Mouse (Mus musculus): ENCODE data around the gene Tpra1.
A peak's percentile ranks its signal among the peaks of the same experiment; 100 is the strongest.

The Tpra1 gene

DNA sequence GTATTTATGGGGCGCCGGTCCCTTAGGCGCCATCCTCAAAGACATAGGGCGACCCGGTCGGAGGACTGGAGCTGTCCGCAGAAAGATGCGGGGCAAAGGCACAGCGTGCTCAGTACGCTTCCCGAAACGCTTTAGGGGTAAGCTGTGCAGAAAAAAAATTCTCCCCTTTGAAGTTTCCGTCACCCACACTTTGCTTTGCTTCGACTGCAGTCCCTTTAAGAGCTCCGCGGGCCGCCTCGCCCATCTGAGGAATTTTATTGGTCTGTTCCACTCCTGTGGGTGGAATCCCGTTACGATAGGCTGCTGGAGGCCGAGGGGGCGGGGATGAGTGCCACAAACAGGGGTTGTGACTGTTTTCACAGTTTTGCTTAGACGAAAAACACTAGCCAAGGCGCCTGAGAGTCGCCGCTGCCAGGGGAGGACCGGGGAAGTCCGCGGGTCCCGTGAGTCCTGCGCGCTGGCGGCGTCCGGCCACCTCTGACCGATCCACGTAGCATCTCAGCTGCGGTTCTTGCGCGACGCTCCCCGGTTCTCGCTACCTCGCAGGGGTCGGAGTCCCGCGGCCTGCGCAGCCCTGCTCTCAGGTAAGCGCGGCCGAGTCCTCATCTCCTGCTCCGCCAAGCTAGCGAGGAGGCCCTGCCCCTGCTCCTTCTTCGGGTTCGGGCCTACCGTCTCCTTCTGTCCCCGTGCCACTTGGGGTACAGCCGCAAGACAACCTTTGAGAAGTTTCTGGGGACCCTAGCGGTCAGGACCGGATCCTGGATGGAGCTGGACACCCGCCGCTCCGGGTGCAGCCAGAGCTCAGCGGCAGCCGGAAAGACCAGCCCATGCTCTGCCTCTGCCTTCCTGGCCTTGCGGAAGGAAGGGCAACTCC is at the start of gene Tpra1:
Tpra1 (plus strand) TSS at position 305 of the 874 bp plus-strand sequence.
- DNase-seq: peak; percentile 97

DNA sequence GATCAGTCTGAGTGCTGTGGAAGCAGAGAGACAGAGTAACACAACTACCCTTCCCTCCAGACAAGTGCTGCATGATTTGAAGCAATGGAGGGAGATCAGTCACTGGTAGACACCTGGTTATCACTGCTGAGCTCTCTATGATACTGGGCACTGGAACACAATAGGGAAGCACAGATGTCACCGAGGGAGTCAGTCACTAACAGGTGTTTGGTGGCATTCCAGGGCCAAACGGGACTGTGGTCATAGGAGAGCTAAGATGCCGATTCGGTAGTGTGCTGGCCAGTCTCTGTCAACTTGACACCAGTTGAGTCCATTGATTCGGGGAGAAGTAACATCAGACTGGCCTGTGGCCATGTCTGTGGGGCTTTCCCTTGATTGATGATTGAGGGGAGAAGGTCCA is 47.5 kb upstream of the Tpra1 start:
- DNase-seq: no peak

DNA sequence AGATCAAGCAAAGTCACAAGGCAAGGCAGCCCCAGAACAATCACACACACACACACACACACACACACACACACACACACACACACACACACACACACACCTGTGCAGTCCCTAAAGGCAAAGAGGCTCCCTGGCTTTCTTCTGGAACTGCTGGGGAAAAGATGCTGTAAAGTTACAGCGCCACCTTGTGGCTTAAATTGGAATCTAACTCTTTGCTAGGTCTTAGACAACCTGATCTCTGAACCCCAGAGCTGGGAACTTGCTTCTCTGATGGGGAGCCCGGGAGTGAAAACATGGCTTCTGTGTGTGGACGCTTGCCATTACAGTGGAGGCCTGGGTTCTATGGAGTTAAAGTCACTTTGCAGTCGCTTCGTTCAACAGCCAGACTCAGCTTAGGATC is 46.4 kb upstream of the Tpra1 start:
- DNase-seq: peak; percentile 79

DNA sequence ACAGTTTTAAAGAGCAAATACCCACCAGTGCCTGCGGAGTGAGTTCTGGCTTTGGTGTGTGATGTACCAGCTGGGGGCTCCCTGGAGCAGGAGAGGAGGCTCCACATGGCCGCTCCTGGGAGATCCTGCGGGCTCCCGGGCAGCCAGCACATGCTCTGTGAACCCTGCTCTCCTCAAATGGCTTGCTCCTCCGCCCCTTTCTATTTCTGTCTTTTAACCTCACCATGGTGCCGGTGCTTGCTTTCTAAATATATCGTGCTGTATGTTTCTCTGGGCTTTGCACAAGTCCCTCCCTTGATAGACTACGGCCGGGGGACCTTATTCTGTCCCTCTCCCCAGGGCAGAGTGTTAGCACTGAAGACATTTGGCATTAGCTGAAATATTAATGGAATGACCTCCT is 44.8 kb upstream of the Tpra1 start:
- peak; percentile 72 for DNase-seq

DNA sequence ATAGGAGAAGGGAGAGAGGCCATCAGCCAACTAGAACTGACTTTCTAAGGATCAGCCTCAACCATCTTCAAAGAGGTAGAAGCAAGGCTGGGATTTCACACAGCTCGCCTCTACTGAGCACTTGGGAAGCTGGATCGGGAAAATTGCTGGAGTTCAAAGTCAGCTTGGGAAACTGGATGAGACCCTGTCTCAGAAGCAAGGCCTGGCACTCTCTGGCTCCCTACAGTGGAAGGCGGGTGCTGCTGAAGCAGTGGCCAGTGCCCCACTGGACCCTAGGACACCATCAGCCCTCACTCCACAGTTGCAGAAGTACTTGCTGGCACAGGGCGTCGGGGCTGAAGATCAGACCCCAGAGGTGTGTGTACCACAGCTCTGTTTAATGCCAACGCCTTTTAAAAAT is 44.2 kb upstream of the Tpra1 start:
- DNase-seq: no peak

DNA sequence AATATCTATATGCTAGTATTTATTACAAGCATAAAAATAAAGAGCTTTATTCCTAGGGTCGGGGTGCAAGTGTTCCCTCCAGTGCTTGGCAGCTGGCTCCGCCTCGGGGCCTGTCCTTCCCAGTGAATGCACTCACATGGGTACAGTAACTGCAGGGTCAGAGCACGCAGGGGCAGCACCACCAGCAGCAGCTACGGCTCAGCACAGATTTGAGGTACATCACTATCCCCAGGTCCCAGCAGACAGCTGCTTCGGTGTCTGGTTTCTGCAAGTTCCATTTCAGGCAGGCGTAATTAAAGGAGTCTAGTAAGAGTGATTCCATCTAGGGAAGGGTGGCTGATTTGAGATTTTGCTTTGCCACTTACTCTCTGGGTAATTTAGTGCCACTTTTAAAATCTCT is 43.7 kb upstream of the Tpra1 start:
- no peak for DNase-seq

DNA sequence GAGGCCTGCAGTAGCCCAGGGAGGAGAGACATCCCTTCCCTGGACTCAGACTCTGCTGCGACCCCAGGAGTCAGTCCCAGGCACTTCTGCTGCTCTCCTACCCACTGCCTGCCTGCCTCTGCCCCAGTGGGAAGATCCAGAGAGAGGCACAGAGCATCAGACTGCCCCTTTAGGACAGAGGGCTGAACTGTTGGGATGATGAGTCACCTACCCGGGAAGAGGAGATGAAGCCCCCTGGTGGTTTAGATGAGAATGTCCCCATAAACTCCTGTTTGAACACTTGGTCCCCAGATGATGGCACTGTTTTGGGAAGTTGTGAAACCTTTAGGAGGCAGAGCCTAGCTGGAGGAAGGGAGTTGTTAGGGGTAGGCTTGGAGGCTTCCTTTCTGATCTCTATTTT is 41.1 kb upstream of the Tpra1 start:
- DNase-seq: peak; percentile 45

DNA sequence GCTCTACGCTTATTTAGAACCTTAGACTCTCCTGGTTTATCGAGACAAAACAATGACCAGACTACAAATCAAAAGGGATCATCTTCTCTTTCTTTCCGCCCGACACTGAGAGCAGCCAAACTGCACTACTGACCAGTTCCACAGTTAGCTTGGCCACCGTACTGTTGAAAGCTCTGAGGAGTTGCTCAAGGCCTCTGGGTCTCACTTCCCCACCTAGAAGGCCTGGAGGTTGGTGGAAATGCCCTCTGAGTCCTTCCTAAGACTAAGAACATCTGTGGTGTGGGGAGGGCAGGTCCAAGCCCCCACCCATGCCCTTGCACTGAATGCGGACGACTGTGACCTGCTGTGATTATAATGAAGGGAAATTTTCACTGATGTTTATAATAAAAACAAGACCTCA is 36.3 kb upstream of the Tpra1 start:
- no peak for DNase-seq

DNA sequence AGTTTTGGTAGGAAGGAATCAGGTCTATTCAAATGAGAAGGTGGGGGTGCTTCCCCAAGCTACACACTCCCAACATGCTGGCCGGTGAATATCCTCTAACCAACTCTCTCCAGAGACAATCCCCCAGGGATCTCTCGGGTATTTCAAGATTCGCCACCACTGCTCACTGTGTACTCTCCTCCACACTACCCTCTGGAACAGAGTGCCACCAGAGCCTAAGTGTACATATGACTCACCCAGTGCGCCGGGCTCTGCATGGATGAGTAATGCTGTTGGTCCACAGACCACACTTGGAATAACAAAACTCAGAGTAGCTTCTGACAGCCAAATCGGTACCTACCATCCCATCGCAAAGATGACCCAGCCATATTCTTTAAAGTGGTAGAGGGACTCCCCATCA is 32.6 kb upstream of the Tpra1 start:
- DNase-seq: no peak

DNA sequence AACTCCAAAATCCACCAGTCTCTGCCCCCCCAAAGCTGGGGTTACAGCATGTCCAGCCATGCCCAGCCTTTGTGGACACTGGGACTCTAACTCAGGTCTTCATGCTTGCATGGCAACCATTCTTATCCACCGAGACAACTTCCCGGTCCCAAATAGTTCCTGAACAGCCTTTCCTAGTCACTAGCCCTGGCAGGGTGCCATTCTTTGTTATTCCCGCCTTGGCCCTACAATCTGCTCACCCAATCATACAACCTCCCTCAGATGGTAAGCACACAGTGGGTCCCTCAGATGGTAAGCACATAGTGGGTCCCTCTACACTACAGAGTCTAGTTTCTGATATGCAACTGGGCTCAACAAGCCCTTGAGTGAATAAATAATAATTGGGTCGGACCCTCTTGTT is 31.5 kb upstream of the Tpra1 start:
- DNase-seq: peak; percentile 38

DNA sequence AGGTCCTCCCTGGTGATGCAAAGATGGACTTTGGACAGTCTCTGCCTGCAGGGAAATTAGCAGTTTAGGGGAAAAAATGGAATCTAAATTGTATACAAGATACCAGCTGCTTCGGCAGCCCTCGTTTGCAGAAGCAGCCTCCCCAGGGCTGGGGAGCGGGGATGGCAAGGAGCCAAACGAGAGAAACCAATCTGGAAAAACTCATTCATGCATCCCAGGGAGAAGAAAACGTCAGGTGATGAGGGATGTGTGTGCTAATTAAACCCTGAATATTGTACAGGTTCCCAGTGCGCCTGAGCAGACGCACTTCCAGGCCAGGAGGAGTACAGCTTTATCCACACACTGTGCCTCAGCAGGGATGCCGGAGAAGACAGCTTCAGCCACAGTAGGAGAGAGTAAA is 30.5 kb upstream of the Tpra1 start:
- no peak for DNase-seq

DNA sequence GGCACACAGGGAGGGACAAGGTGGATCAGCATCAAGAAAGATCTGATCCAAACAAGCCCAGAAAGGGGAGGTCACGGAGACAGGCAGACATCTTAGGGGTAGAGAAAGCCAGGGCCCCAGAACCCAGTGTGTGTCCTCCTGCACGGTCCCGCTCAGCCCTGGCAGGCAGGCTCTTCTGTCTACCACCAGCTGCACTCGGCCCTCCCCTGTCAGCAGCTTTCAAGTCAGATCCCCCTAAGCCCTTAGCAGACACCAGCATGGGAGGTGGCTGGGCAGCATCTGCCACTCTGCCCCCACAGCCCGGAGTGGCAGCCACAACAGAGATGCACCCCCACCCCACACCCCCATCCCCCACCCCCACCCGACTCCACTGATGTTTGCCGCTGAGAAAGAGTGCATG is 29.2 kb upstream of the Tpra1 start:
- no peak for DNase-seq

DNA sequence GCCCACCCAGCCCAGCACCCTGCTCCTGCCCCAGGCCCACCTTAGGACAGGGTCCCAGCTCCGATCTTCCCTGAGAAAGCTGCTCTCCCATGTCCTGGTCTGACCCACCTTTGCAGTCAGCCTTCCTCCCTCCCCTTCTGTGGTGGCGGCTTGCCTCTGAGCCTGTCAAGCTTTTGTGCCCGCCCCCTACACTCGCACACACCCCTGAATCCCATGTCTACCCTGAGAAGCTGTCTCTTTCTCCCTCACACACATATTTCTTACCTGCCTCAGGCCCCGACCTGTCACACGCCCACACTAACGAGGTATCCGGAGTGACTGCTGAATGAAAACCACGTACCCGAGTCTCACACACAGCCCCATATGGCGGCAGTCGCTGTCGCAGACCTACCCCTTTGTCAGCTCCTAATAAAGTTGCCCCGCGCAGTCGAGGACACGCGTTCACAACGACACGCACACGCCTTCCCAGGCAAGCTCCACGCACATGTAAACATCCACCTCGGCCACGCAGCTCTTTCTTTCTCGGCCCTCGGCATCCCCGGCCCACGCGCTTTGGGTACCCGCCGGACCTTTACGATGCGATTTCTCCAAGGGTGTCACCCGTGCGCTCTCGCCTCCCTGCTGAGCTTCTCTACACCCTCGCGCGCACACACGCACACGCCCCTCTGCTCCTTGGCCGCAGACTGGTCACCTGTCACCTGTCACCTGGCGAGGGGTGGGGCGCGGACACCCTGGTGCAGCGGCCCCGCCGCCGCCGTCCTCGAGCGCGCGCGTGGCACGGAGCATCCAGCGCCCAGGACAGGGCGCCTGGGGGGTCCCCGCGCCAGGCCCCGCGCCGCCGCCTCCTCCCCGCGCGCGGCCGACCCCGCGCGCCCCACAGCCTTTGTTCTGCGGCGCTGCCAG is 27.8 kb upstream of the Tpra1 start:
- DNase-seq: peak; percentile 33

DNA sequence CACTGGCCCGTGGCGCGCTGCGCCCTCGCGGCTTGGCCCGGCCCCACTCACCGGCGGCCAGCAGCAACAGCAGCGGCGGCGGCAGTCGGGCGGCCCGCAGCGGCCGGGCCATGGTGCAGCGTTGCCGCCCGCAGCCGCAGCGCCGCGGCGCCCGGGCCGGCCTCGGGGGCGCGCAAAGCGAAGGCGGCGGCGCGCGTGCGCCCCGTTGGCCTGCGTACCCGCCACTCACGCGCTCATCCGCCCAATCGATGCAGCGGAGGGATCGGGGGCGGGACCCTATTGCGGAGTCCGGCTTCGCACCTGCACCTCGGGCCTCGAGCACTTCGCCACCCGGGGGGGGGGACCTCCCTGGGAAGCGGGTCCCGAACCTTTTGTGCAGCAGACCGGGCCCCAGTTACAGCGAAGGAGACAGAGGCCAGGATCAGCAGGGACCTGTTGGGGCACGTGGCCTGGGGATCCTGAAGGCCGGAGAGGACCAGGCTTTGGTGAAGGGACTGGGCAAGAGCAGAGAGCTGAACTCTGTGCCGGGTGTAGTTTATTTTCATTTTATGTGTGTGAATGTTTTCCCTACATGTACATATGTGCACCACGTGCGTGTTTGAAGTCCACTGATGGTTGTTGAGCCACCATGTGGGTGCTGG is 27.1 kb upstream of the Tpra1 start, which contains the start of gene Podxl2:
Podxl2 (minus strand) TSS at position 177 of the 641 bp plus-strand sequence.
- DNase-seq: peak; percentile 90

DNA sequence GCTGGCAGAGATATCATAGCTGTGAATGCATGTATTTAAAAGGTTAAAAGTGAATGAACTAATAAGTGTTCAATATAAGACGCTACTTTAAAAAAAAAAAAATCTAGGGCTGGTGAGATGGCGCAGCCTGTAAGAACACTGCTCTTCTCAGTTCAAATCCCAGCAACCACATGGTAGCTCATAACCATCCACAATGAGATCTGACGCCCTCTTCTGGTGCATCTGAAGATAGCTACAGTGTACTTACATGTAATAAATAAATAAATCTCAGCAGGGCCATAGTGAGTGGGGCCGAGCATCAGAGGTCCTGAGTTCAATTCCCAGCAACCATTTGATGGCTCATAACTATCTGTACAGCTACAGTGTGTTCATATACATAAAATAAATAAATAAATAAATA is 22.6 kb upstream of the Tpra1 start:
- no peak for DNase-seq

DNA sequence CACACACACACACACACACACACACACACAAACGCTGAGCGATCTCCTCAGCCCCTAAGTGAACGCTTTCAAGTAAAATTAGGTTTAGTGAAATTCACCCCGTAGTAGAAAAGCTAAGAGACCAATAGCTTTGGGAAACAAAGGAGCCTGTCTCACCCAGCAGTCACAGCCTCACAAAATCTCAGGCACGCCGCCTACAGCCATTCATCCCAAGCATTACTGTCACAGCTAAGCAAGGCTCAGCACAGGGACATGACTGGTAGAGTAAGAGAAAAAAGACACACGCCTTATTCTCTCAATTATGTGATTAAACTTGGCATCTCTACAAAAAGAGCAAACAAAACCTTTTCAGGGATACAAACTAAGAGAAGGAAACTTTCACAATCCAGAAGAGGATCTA is 20.7 kb upstream of the Tpra1 start:
- no peak for DNase-seq

DNA sequence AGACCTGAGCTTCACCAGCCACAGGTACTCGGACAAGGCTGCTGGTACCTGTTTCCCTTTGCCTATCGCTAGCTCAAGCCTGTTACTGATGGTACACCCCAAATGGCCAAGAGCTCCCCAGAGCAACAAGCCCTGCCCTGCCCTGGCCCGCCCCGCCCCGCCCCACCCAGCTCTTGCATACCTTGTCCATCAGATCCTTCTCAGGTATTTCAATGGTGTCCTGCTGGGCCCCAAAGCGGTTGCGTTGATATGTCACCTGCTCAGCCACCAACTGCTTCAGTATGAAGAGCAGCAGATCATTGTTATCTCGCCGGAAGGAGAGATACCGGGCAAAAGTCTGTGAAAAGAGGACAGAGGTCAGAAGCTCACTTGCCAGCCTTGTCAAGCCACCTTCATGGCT is 17.9 kb upstream of the Tpra1 start:
- no peak for DNase-seq

DNA sequence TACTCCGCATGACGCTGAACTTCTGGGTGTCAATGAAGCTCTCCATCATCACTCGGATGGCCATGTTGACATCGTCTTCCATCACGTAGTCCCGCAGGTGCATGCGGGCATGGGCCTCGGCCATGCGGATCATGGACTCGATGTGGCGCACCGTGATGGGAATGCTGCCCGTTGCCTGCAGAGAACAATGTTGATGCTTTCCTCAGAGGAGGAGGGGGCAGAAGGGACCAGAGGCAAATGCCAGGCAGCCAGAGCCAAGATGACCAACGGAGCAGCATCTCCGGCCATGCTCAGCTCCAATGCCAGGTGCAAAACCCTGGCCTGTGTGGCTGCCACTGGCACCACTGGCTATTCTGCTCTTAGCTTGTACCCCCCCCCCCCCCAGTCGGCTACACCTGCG is 17.4 kb upstream of the Tpra1 start:
- DNase-seq: no peak

DNA sequence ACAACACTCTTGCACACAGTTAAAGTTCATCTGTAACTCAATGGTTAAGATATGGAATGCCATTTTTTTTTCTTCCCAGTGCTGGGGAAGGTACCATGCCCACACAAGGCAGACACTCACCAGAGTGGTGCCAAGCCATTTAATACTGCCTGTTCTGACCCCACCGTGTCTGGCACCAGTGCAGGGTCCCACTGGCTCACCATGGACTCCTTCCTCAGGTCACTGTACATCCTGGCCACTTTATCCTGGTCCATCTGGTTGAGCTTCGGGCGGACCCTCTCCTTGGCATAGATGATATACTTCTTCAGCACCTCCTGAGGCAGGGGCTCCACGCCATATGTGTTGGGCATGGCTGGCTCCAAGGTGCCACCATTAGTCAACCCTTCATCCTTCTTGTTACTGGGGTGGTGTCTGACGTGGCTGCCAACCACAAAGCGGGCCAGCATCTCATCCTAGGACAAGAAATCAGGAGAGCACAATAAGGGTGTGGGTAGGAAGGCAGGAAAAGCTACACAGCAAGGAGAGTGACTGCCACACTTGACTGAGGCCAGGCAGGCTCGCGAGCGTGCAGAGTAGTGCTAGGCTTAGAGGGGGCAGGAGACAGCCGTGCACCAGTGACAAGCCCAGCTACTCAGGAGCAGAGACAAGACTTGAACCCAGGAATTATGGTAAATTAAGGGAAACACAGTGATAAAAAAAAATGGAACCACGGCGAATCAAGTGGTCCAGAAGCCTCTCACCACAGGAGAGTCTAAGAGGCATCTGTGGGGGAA is 16.2 kb upstream of the Tpra1 start:
- DNase-seq: no peak

DNA sequence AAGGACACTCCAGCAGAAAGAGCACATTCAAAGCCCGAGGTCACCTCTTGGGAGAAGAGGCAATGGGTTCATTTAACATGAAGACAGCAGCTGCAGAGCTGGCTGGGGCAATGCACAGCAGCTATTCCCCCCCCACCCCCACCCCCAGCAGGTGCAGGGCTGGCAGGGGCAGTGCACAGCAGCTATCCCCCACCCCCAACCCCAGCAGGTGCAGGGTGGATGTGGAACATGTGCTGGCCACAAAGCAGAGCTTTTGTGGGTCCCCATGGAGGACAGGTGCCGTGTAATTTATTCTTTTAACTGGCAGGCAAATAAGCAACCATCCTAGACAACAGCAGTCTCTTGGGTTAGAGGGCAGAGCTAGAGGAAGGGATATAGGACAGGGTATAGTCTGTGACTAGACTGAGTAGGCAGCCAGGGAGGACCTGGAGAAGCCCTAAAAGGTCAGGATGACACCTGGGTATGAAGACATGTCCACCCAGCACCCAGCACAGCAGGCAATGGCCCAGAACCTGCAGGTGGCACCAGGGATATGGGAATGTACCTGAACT is 15.6 kb upstream of the Tpra1 start:
- no peak for DNase-seq

DNA sequence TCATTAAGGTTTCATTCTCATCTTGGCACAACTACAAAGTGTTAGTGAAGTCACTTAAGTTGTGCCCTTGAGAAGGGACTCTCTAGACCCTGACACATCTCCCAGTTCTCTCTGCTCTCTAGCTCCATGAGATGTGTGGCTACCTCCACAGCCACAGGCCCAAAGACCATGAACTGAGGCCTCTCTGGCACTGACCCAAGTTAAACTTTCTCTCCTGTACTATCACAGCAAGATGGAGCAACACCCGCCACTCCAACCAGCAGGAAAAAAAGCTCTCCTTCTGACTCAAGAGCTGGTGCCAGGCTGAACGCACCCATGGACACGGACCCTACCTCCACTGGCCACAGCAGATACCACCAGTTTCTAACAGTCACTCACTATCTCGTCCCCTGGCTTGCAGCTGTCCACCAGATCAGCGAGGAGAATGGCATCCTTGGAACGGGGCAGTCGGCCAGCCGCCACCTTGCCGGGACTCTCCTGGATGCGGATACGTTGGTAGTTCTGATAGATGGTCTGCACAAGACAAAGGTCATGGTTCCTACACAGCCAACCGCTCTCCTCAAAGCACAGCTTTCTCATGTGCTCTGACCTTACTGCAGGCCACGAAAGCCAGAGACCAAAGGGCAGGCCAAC is 12.5 kb upstream of the Tpra1 start:
- DNase-seq: no peak

DNA sequence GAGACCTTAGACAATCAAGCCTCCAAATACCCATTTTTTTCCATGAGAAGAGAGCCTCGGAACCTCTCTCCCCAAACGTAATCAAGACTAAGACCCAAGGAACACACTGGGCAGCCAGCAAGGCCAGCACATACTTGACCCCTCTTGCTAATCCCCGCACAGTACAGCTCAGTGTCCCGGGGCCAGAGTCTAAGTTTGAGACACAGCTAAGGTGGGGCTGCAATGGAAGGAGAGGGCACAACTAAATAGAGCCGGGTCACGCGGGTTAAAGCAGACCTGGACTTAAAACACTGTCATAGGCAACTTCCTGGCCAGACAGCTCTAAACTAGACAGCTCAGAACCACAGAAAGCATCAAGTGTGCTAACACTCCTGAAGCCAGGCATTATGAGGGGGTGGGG is 11.2 kb upstream of the Tpra1 start:
- no peak for DNase-seq
